In the genomic region with DNA sequence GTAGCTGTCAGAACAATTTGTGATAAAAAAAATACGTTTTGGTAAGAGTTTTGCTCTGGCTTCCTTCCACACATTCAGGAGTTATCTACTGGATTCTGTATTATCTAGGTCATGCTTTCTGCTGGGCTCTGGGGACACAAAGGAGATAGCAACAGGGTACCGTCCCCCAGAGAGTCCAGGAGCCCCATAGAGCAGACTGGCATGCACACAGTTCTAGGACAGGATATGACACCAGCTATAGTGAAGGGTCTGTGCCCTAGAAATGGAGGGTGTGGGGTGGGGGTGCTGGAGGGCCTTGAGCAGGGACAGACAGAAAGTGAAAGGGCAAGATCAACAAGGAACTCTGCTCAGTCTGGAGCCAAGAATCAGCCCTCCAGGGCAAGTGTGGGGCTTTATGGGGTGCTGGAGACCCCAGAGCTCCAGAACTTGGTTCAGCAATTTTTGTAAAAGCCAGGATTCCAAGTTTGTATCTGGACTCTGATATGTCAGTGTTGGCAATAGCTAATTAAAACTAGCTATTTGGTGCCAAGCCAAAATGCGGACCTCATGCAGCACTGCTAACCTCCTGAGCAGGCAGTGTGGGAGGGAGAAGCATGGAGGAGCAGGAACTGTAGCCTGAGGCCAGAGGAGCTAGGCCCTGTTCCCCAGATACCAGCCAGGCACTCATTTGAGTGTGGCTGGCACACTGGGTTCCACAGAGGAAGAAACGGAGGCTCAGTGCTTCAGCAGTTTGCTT, we compare ENCODE assay signal across 8 mouse cellular contexts. TPM values are rescaled to one million over a fixed set of nuclear protein-coding genes. Genes with fewer than 3 reads are reported as not detected.
A peak's percentile ranks its signal among the peaks of the same experiment; 100 is the strongest.
DNase-seq lines count a peak whose midpoint lies in the region; ATAC-seq lines count a peak whose summit lies in the region.

No protein-coding gene starts in this region.

- intact Hi-C loops in gastrocnemius, postnatal 14 days (cut with DNase I; ENCODE audit: low total_unique reads) = loop anchor here (10.0 kb wide), 1 partner anchor 123 kb away; no protein-coding TSS in a partner anchor

- H3K4me1 ChIP-seq in kidney, embryonic 14.5 days (ENCODE audit: control insufficient read depth, insufficient read depth, low read length) = peaks cover 14% of the 10 kb centered on the region
- H3K4me1 ChIP-seq in midbrain, embryonic 16.5 days (ENCODE audit: control insufficient read depth, insufficient read depth, low read length) = peaks cover 26% of the 10 kb centered on the region

- no peak overlapping the region; the same call in 1 of the 2 replicates for H3K4me3 ChIP-seq in kidney, embryonic 14.5 days (ENCODE audit: low read length)
- peak overlapping the region; percentile 93 for H3K4me3 ChIP-seq in midbrain, embryonic 16.5 days (ENCODE audit: low read depth, low read length)

- peak; percentile 40 for DNase-seq in cerebellum, adult 11-12 months
- no peak for DNase-seq in cerebellum, adult 8-10 months
- peak; percentile 48 for DNase-seq in adrenal gland, postnatal 14 days
- DNase-seq in gastrocnemius, postnatal 14 days = no peak

- peak overlapping the region; percentile 6; the same call in 1 of the 2 replicates for H3K4me2 ChIP-seq in kidney, embryonic 14.5 days (replicated peaks; ENCODE audit: low read depth, low read length)
- H3K4me2 ChIP-seq in midbrain, embryonic 16.5 days (ENCODE audit: low read length) = peak overlapping the region; percentile 78

- H3K9ac ChIP-seq in kidney, embryonic 14.5 days (ENCODE audit: low read depth, low read length) = peak overlapping the region; percentile 19; the same call in 1 of the 2 replicates
- H3K9ac ChIP-seq in midbrain, embryonic 16.5 days (ENCODE audit: low read depth, low read length) = peak overlapping the region; percentile 48

- no peaks in the 10 kb centered on the region for H3K36me3 ChIP-seq in kidney, embryonic 14.5 days (ENCODE audit: control insufficient read depth, insufficient read depth, low read length)
- no peaks in the 10 kb centered on the region for H3K36me3 ChIP-seq in midbrain, embryonic 16.5 days (ENCODE audit: control insufficient read depth, insufficient read depth, low read length)

- H3K9me3 ChIP-seq in kidney, embryonic 14.5 days (ENCODE audit: control insufficient read depth, low read length) = no peaks in the 10 kb centered on the region
- H3K9me3 ChIP-seq in midbrain, embryonic 16.5 days (replicated peaks; ENCODE audit: control insufficient read depth, low read length, poor library complexity, severe bottlenecking) = no peaks in the 10 kb centered on the region

- ATAC-seq in granulocyte monocyte progenitor cell, adult 5-6 weeks (replicated peaks; ENCODE audit: poor library complexity, severe bottlenecking) = peak; percentile 23
- no peak for ATAC-seq in kidney, embryonic 14.5 days (ENCODE audit: low FRiP score, low TSS enrichment)
- ATAC-seq in midbrain, embryonic 16.5 days = no peak
- ATAC-seq in activated CD4-positive, CD25-positive, alpha-beta regulatory T cell, adult 4 months = no peak

- no peaks in the 10 kb centered on the region for H3K27me3 ChIP-seq in kidney, embryonic 14.5 days (ENCODE audit: control insufficient read depth, insufficient read depth, low read length)
- H3K27me3 ChIP-seq in midbrain, embryonic 16.5 days (ENCODE audit: control insufficient read depth, insufficient read depth, low read depth, low read length) = no peaks in the 10 kb centered on the region

- 74% methylated on average over 4 of the region's 4 CpGs for WGBS in kidney, embryonic 14.5 days
- 57% methylated on average over 4 of the region's 4 CpGs for WGBS in midbrain, embryonic 16.5 days

- no peak overlapping the region for H3K27ac ChIP-seq in kidney, embryonic 14.5 days (ENCODE audit: low read depth, low read length)
- H3K27ac ChIP-seq in midbrain, embryonic 16.5 days (ENCODE audit: low read length) = no peak overlapping the region

RNA-seq across cellular contexts. Expression of gene Mapk9, which starts 1.7 kb away (rescaled TPM):
- 59.6 and 61.1 TPM in 2 replicates for total RNA-seq in adrenal gland, postnatal 14 days (2021)
- total RNA-seq in granulocyte monocyte progenitor cell, adult 5-6 weeks (2014; fragmentation: Nextera tagmentation) = 26.6 and 41.7 TPM in 2 replicates
- total RNA-seq in granulocyte monocyte progenitor cell, adult 5-6 weeks (2017) = 32.9 and 41.9 TPM in 2 replicates
- polyA plus RNA-seq in kidney, embryonic 14.5 days (2014; fragmentation: Nextera tagmentation; extraction: Ambion mirVana) = 19.3 and 33.9 TPM in 2 replicates
- 64.2 and 71.4 TPM in 2 replicates for polyA plus RNA-seq in midbrain, embryonic 16.5 days (2015; fragmentation: Nextera tagmentation; extraction: Ambion mirVana)
- 10 to 100 TPM; 17.3 to 19.2 TPM for polyA plus RNA-seq in activated CD4-positive, CD25-positive, alpha-beta regulatory T cell, adult 4 months (2017; shearing (Covaris generic))
- 10 to 100 TPM; 40.6 to 43.9 TPM for total RNA-seq in gastrocnemius, postnatal 14 days (2021)

RNA-seq across cellular contexts. Expression of gene Rasgef1c, which starts 53.4 kb away (rescaled TPM):
- total RNA-seq in adrenal gland, postnatal 14 days (2021) = 1.3 and 1.5 TPM in 2 replicates
- total RNA-seq in granulocyte monocyte progenitor cell, adult 5-6 weeks (2014; fragmentation: Nextera tagmentation) = 0.37 TPM in 1 of 2 replicates, not detected in the other
- not detected in 2 replicates for total RNA-seq in granulocyte monocyte progenitor cell, adult 5-6 weeks (2017)
- not detected in 2 replicates for polyA plus RNA-seq in kidney, embryonic 14.5 days (2014; fragmentation: Nextera tagmentation; extraction: Ambion mirVana)
- polyA plus RNA-seq in midbrain, embryonic 16.5 days (2015; fragmentation: Nextera tagmentation; extraction: Ambion mirVana) = 33.8 and 34.2 TPM in 2 replicates
- under 1 TPM in 1 of 2 experiments, not detected in 1; 0.50 TPM for polyA plus RNA-seq in activated CD4-positive, CD25-positive, alpha-beta regulatory T cell, adult 4 months (2017; shearing (Covaris generic))
- total RNA-seq in gastrocnemius, postnatal 14 days (2021) = 1 to 10 TPM; 1.1 to 1.7 TPM

RNA-seq across cellular contexts. Expression of gene Gfpt2, which starts 54.3 kb away (rescaled TPM):
- 5.6 and 6.0 TPM in 2 replicates for total RNA-seq in adrenal gland, postnatal 14 days (2021)
- 0.21 and 0.58 TPM in 2 replicates for total RNA-seq in granulocyte monocyte progenitor cell, adult 5-6 weeks (2014; fragmentation: Nextera tagmentation)
- 0.13 TPM in 1 of 2 replicates, not detected in the other for total RNA-seq in granulocyte monocyte progenitor cell, adult 5-6 weeks (2017)
- polyA plus RNA-seq in kidney, embryonic 14.5 days (2014; fragmentation: Nextera tagmentation; extraction: Ambion mirVana) = 8.1 and 12.6 TPM in 2 replicates
- 6.6 and 6.8 TPM in 2 replicates for polyA plus RNA-seq in midbrain, embryonic 16.5 days (2015; fragmentation: Nextera tagmentation; extraction: Ambion mirVana)
- 1 to 10 TPM in 1 of 2 experiments, under 1 TPM in 1; 0.83 to 1.1 TPM for polyA plus RNA-seq in activated CD4-positive, CD25-positive, alpha-beta regulatory T cell, adult 4 months (2017; shearing (Covaris generic))
- total RNA-seq in gastrocnemius, postnatal 14 days (2021) = 1 to 10 TPM; 6.0 to 8.2 TPM

Comparison
In these comparisons a context has a peak if more than half of its experiments do, and no peak if none do; other contexts are left out.
1. DNase-seq: peak in cerebellum, adult 11-12 months (single experiment) and adrenal gland, postnatal 14 days (single experiment); none in cerebellum, adult 8-10 months (single experiment) and gastrocnemius, postnatal 14 days (single experiment).